In the genomic region with DNA sequence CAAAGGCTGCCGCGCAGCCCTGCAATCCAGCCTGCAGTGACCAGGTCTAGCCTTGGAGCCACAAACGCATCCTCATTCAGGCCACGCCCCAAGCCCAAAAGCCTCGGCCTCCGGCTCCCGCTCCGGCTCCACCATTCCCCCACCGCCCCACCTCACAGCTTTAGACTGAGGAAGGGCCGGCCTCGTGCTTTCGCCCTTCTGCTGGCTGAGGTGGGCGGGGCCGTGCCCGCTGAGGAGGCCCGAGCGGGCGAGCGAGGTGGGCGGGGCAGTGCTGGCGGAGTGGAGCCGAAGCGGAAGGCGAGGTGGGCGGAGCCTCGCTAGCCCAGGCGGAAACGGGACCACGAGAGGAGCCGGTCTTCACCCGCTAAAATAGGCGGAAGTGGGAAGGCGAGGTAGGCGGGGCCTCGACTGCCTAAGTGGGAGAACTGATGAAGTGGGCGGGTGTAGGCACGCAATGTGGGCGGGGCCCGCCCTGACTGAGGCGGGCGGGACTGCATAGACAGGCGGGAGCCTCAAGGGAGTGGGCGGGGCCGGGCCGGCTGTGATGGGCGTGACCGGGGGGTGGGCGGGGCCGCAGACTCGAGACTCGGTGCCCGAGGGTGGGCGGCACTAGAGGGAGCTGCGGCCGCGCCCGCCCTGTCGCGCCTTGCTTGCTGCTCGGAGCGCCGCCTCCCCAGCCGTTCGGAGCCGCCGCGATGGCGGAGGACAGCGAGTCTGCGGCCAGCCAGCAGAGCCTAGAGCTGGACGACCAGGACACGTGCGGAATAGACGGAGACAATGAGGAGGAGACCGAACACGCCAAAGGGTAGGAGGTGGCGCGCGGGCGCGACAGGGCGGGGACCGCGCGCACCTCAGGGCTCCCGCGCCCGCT, we compare ENCODE assay signal across 8 mouse cellular contexts. TPM values are rescaled to one million over a fixed set of nuclear protein-coding genes. Genes with fewer than 3 reads are reported as not detected.
DNase-seq lines count a peak whose midpoint lies in the region; ATAC-seq lines count a peak whose summit lies in the region.

Gene Nmt2 (plus strand): TSS at position 611 of the 871 bp plus-strand sequence.

- peak within 1 kb of the TSS; percentile 80 for H3K9ac ChIP-seq in hindbrain, embryonic 11.5 days (ENCODE audit: low read depth, low read length)

- peak; percentile 97 for ATAC-seq in hindbrain, embryonic 11.5 days (ENCODE audit: low FRiP score)

- H3K27me3 ChIP-seq in hindbrain, embryonic 11.5 days (ENCODE audit: control insufficient read depth, insufficient read depth, low read length): no peaks in the 10 kb centered on the region

- H3K27ac ChIP-seq in hindbrain, embryonic 11.5 days (ENCODE audit: low read depth, low read length): peak within 1 kb of the TSS; percentile 85

- no peaks in the 10 kb centered on the region for H3K36me3 ChIP-seq in hindbrain, embryonic 11.5 days (ENCODE audit: control insufficient read depth, insufficient read depth, low read length)

- peak within 1 kb of the TSS; percentile 86 for H3K4me2 ChIP-seq in hindbrain, embryonic 11.5 days (replicated peaks; ENCODE audit: low read depth, low read length)

- H3K4me1 ChIP-seq in hindbrain, embryonic 11.5 days (replicated peaks; ENCODE audit: control insufficient read depth, insufficient read depth, low read length): no peaks in the 10 kb centered on the region

- peak; percentile 100 for DNase-seq in Muller cell, postnatal 12 days (ENCODE audit: inconsistent ontology term)
- peak; percentile 100 for DNase-seq in cerebellum, adult 9-11 months
- DNase-seq in frontal cortex, adult 2 months (ENCODE audit: extremely low spot score in 1 of 2, low spot score in 1 of 2): peak; percentile 98
- DNase-seq in hindbrain, embryonic 11.5 days (ENCODE audit: low spot score): peak; percentile 100
- peak; percentile 98 for DNase-seq in layer of hippocampus, postnatal 10 days (ENCODE audit: low spot score in 2 of 2)
- DNase-seq in lung, postnatal 10 days: peak; percentile 100
- peak; percentile 100 for DNase-seq in ovary, postnatal 36 days (ENCODE audit: low spot score)
- DNase-seq in thymus, postnatal 25 days: peak; percentile 99

- no peaks in the 10 kb centered on the region for H3K9me3 ChIP-seq in hindbrain, embryonic 11.5 days (ENCODE audit: control insufficient read depth, low read length)

- WGBS in hindbrain, embryonic 11.5 days: under 1% methylated on average over 86 of the region's 88 CpGs

- H3K4me3 ChIP-seq in hindbrain, embryonic 11.5 days (ENCODE audit: low read depth, low read length): peak within 1 kb of the TSS; percentile 80

RNA-seq across cellular contexts. Expression of gene Nmt2, which starts in this region (rescaled TPM):
- polyA plus RNA-seq in frontal cortex, adult 2 months (2012; rRNA removed): 55.5 and 65.1 TPM in 2 replicates
- 64.2 and 76.5 TPM in 2 replicates for polyA plus RNA-seq in hindbrain, embryonic 11.5 days (2014; fragmentation: Nextera tagmentation; extraction: Ambion mirVana)
- 10 to 100 TPM; 76.4 to 78.5 TPM for total RNA-seq in layer of hippocampus, postnatal 10 days (2021)

Comparison
In these comparisons a context has a peak if more than half of its experiments do, and no peak if none do; other contexts are left out.
1. Peak in every context shown above with its lines: DNase-seq, ATAC-seq, H3K4me3 ChIP-seq and H3K27ac ChIP-seq.